Mouse (Mus musculus) myocyte (in vitro differentiated cells): ENCODE results near the gene BC030867.

Experiments used
- CEBPB ChIP-seq: IDR thresholded peaks from 2 replicates; pipeline ENCODE4 v1.6.1; 2011; ENCODE audit warnings: mild to moderate bottlenecking, moderate library complexity; ENCODE audit not compliant: poor library complexity, insufficient read depth, severe bottlenecking
- MAX ChIP-seq: IDR thresholded peaks from one replicate; pipeline ENCODE4 v1.6.1; 2011; ENCODE audit warnings: low read depth, mild to moderate bottlenecking, control low read depth
- MYOD1 ChIP-seq, 3 experiments: IDR thresholded peaks; one replicate each; pipeline ENCODE4 v1.6.1; 2011; ENCODE audit warnings: control low read depth in 2 of 3, low read depth in 2 of 3, mild to moderate bottlenecking in 2 of 3, moderate library complexity in 1 of 3; ENCODE audit not compliant: insufficient read length in 2 of 3, control insufficient read depth in 1 of 3
- MYOG ChIP-seq, 3 experiments: IDR thresholded peaks; one replicate each; pipeline ENCODE4 v1.6.1; 2011; ENCODE audit warnings: control low read depth in 2 of 3, low read depth in 2 of 3, mild to moderate bottlenecking in 2 of 3; ENCODE audit not compliant: insufficient read length in 2 of 3, control insufficient read depth in 1 of 3, insufficient read depth in 1 of 3
- POLR2A ChIP-seq: IDR thresholded peaks from one replicate; pipeline ENCODE4 v1.6.1; 2011; ENCODE audit warnings: low read depth, mild to moderate bottlenecking, control low read depth, moderate library complexity; ENCODE audit not compliant: insufficient read length
- POLR2AphosphoS2 ChIP-seq: IDR thresholded peaks from one replicate; pipeline ENCODE4 v1.6.1; 2011; ENCODE audit warnings: low read depth, control low read depth; ENCODE audit not compliant: insufficient read length
- SRF ChIP-seq: IDR thresholded peaks from one replicate; pipeline ENCODE4 v1.6.1; 2011; ENCODE audit warnings: low read depth; ENCODE audit not compliant: control insufficient read depth, insufficient read length
- TCF3 ChIP-seq: IDR thresholded peaks from one replicate; pipeline ENCODE4 v1.6.1; 2011; ENCODE audit warnings: low read depth, control low read depth; ENCODE audit not compliant: insufficient read length
- USF1 ChIP-seq: IDR thresholded peaks from one replicate; pipeline ENCODE4 v1.6.1; 2011; ENCODE audit warnings: low read depth, mild to moderate bottlenecking, control low read depth, moderate library complexity

DNA sequence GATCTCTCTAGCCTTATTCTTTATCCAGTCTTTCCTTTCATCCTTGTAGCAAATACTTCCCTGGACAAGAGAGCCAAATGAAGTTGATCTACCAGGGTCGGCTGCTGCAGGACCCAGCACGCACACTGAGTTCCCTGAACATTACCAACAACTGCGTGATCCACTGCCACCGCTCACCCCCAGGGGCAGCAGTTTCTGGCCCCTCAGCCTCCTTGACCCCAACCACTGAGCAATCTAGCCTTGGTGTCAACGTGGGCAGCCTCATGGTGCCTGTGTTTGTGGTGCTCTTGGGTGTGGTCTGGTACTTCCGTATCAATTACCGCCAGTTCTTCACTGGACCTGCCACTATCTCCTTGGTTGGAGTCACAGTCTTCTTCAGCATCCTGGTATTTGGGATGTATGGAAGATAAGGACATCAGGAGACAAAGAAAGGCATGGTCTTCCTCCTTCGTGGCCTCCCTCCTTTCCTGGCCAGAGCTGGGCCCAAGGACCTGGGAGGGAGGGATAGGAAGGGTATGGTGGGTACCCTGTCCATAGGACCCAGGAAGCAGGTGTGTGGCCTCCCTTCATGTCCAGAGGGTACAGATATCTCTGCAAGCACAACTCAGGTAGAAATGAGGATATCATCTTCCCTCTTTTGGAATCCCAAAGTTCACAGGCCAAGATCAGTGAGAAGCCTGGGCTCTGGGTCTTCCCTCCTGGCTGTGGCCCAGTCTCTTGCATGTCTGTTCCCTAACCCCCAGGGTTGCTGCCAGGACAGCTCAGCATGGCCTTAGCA, 39.5 kb downstream of the BC030867 start:
- no peak for TF ChIP-seq CEBPB
- TF ChIP-seq POLR2A: peak; percentile 35
- no peak for TF ChIP-seq USF1
- TF ChIP-seq POLR2AphosphoS2: peak; percentile 55
- no peak for TF ChIP-seq MYOG (IDR thresholded peaks at IDR 0.05; ENCODE audit: control insufficient read depth in 1 of 3, insufficient read depth in 1 of 3, insufficient read length in 2 of 3, low read depth in 2 of 3)
- no peak for TF ChIP-seq SRF
- TF ChIP-seq MAX: no peak
- no peak for TF ChIP-seq MYOD1 (IDR thresholded peaks at IDR 0.05; ENCODE audit: control insufficient read depth in 1 of 3, insufficient read length in 2 of 3, low read depth in 2 of 3)
- no peak for TF ChIP-seq TCF3
